Mouse (Mus musculus): ENCODE measurements around the gene Eed. TPM values are rescaled to one million over a fixed set of nuclear protein-coding genes. Genes with fewer than 3 reads are reported as not detected.

The Eed gene
- total RNA-seq, 2 experiments from 2014 or later = 116 to 133 TPM

DNA sequence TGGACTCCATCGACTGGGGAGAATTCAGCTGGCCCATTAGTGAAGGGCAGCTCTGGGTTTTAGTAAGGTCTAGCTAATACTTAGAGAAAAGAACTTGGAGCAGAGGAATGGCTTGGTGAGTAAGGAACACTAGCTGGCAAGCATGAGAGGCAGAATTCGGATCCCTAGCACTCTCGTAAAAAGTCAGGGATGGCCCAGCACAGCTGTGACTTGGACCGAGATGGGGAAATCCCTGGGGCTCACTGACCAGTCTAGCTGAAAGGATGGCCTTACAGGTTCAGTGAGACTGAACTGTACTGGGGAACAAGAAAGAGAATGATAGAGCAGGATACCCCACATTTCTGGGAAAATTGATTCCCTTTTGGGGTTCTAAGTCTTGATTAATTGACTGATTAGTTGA is 71.1 kb downstream of the Eed start:
- ATAC-seq (replicated peaks; ENCODE audit: poor library complexity) = no peak

GRCm38 (mm10) chr7:89908899-89909621 is 71.7 kb downstream of the Eed start:
- ATAC-seq (replicated peaks; ENCODE audit: poor library complexity) = no peak

GRCm38 (mm10) chr7:89908421-89908820 is 72.4 kb downstream of the Eed start:
- ATAC-seq (replicated peaks; ENCODE audit: poor library complexity) = no peak

GRCm38 (mm10) chr7:89907950-89908349 is 72.8 kb downstream of the Eed start:
- ATAC-seq (replicated peaks; ENCODE audit: poor library complexity) = peak; percentile 94

Other genes starting within 250 kb of the Eed start
- not detected in 2 replicates for gene Ccdc81, start 77.4 kb downstream of the Eed start, total RNA-seq (2015)
- gene Ccdc81, start 77.4 kb downstream of the Eed start, total RNA-seq (2017) = not detected in 2 replicates
- 96.3 and 97.2 TPM in 2 replicates for gene Hikeshi, start 39.8 kb downstream of the Eed start, total RNA-seq (2015)
- 90.6 and 101 TPM in 2 replicates for gene Hikeshi, start 39.8 kb downstream of the Eed start, total RNA-seq (2017)
- 101 and 140 TPM in 2 replicates for gene Picalm, start 149.2 kb upstream of the Eed start, total RNA-seq (2015)
- 97.1 and 131 TPM in 2 replicates for gene Picalm, start 149.2 kb upstream of the Eed start, total RNA-seq (2017)

Data from megakaryocyte progenitor cell, adult 5-6 weeks (primary cell).